ENCODE assay signal across 21 mouse cellular contexts in the genomic region with DNA sequence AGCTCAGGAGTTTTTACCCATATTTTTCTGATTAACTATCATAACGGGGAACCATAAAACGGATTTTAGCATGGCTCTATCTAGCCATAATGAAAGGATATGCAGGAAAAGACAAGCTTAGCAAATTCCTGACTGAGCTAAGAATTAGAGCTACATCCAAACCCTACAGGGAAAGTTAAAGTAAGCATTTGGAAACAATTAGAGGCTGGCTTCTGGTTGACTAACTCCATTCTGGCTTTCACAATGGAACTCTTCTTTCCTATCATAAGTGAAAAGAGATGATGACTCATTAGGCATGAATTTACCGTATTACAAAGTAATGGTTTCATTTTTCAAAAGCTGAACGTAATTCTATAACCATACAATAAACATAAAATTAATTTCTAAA. TPM values are rescaled to one million over a fixed set of nuclear protein-coding genes. Genes with fewer than 3 reads are reported as not detected.
DNase-seq lines count a peak whose midpoint lies in the region; ATAC-seq and TF ChIP-seq lines count a peak whose summit lies in the region.
"Had no signal": no experiment of that assay in that cellular context is flagged by ENCODE, and none has a peak within 500 bp of the region (broad histone marks: within the 10 kb centered on the region; RNA-seq: fewer than 3 reads in every experiment).

No protein-coding gene starts in this region.

- no peaks in the 10 kb centered on the region for H3K27me3 ChIP-seq in lung, postnatal 0 days (replicated peaks; ENCODE audit: insufficient read depth, low read length)
- no peaks in the 10 kb centered on the region for H3K27me3 ChIP-seq in Patski
- H3K27me3 ChIP-seq: heart, embryonic 12.5 days; midbrain, embryonic 13.5 days had no signal

- TF ChIP-seq CTCF in lung, postnatal 0 days (IDR thresholded peaks at IDR 0.05): no peak
- no peak for TF ChIP-seq CTCF in Patski (IDR thresholded peaks at IDR 0.05)

- peaks cover 13% of the 10 kb centered on the region; the same call in 1 of the 2 replicates for H3K36me3 ChIP-seq in lung, postnatal 0 days (ENCODE audit: insufficient read depth, low read length)

- POLR2A ChIA-PET in Patski (lab: Charles Lee): interaction anchor here (0.7 to 1.4 kb wide), 5 partner anchors 23 to 888 kb away, joined by 3 to 7 read pairs (median 4); partner anchors contain the start of gene Dph5

- DNase-seq in lung, postnatal 0 days (ENCODE audit: low spot score): peak; percentile 66
- DNase-seq in lung, postnatal 25 days (ENCODE audit: low spot score): no peak
- DNase-seq in Patski (ENCODE audit: low read depth, low spot score): peak; percentile 58
- peak; percentile 14 for DNase-seq in gonadal fat pad, adult 2 months (ENCODE audit: low read depth)
- peak; percentile 35 for DNase-seq in skeletal muscle tissue, adult 2 months (ENCODE audit: low read depth, low spot score)
- DNase-seq in left cerebral cortex, postnatal 14 days (ENCODE audit: low spot score in 2 of 2): no peak
- DNase-seq in kidney, postnatal 25 days: no peak
- DNase-seq: adrenal gland, postnatal 36 days; cerebellum, adult 8-10 months; heart, postnatal 36 days; kidney, adult 18-20 months; kidney, postnatal 14 days; lung, adult 2 months; thymus, adult 2 months had no signal

- no peak overlapping the region for H3K27ac ChIP-seq in lung, postnatal 0 days (ENCODE audit: low read length)
- H3K27ac ChIP-seq: left cerebral cortex, adult 2 months; macrophage; midbrain, embryonic 13.5 days had no signal

- TF ChIP-seq EP300 in lung, postnatal 0 days (IDR thresholded peaks at IDR 0.05): no peak

- H3K4me3 ChIP-seq in lung, postnatal 0 days (ENCODE audit: low read depth, low read length): no peak overlapping the region
- H3K4me3 ChIP-seq: forebrain, embryonic 10.5 days; heart, embryonic 12.5 days; left cerebral cortex, adult 2 months; midbrain, embryonic 13.5 days had no signal

- no peak overlapping the region for H3K4me2 ChIP-seq in lung, postnatal 0 days (replicated peaks; ENCODE audit: low read depth, low read length)
- H3K4me2 ChIP-seq: heart, embryonic 12.5 days; midbrain, embryonic 13.5 days had no signal

- CTCF ChIA-PET in Patski (lab: Charles Lee): interaction anchor here (0.7 to 1.9 kb wide), 5 partner anchors 15 to 301 kb away, joined by 3 to 7 read pairs (median 4); no protein-coding TSS in a partner anchor

- no peak for ATAC-seq in lung, postnatal 0 days
- peak; percentile 87 for ATAC-seq in Patski
- no peak for ATAC-seq in megakaryocyte progenitor cell, adult 5-6 weeks (replicated peaks; ENCODE audit: poor library complexity)
- ATAC-seq: hindbrain, embryonic 16.5 days; midbrain, embryonic 13.5 days had no signal

- H3K4me1 ChIP-seq in lung, postnatal 0 days (ENCODE audit: insufficient read depth, low read depth, low read length): no peaks in the 10 kb centered on the region
- H3K4me1 ChIP-seq: heart, embryonic 12.5 days; midbrain, embryonic 13.5 days had no signal

- in situ Hi-C loops in Patski (cut with MboI; ENCODE audit: low pct_unique_long_range_greater_than_20kb): no loop called here

- H3K9me3 ChIP-seq in lung, postnatal 0 days (ENCODE audit: low read length): no peaks in the 10 kb centered on the region
- H3K9me3 ChIP-seq: forebrain, embryonic 10.5 days; heart, embryonic 12.5 days; midbrain, embryonic 13.5 days had no signal

- intact Hi-C loops in left cerebral cortex, postnatal 14 days (cut with DNase I): no loop called here

- WGBS in lung, postnatal 0 days: 79% methylated on average over 4 of the region's 4 CpGs

- H3K9ac ChIP-seq in lung, postnatal 0 days (replicated peaks; ENCODE audit: low read depth): no peak overlapping the region
- H3K9ac ChIP-seq: heart, embryonic 12.5 days; midbrain, embryonic 13.5 days had no signal

RNA-seq across cellular contexts. Expression of gene Slc30a7, which starts 45.2 kb away (rescaled TPM):
- polyA plus RNA-seq in lung, postnatal 0 days (2015; fragmentation: Nextera tagmentation; extraction: Ambion mirVana): 25.0 and 29.0 TPM in 2 replicates
- polyA plus RNA-seq in Patski (2021): 37.9 TPM
- 18.7 and 23.9 TPM in 2 replicates for polyA plus RNA-seq in gonadal fat pad, adult 2 months (2012; rRNA removed)
- 32.4 and 40.4 TPM in 2 replicates for total RNA-seq in megakaryocyte progenitor cell, adult 5-6 weeks (2015)
- total RNA-seq in megakaryocyte progenitor cell, adult 5-6 weeks (2017): 37.9 and 51.5 TPM in 2 replicates
- total RNA-seq in left cerebral cortex, postnatal 14 days (2021): 10 to 100 TPM; 24.2 to 26.9 TPM

RNA-seq across cellular contexts. Expression of gene Extl2, which starts 45.2 kb away (rescaled TPM):
- polyA plus RNA-seq in lung, postnatal 0 days (2015; fragmentation: Nextera tagmentation; extraction: Ambion mirVana): 10.4 and 10.9 TPM in 2 replicates
- 43.8 TPM for polyA plus RNA-seq in Patski (2021)
- 9.5 and 11.1 TPM in 2 replicates for polyA plus RNA-seq in gonadal fat pad, adult 2 months (2012; rRNA removed)
- 12.3 and 15.1 TPM in 2 replicates for total RNA-seq in megakaryocyte progenitor cell, adult 5-6 weeks (2015)
- 11.2 and 11.3 TPM in 2 replicates for total RNA-seq in megakaryocyte progenitor cell, adult 5-6 weeks (2017)
- total RNA-seq in left cerebral cortex, postnatal 14 days (2021): 10 to 100 TPM; 76.1 to 87.2 TPM

Comparison
In these comparisons a context has a peak if more than half of its experiments do, and no peak if none do; other contexts are left out.
1. DNase-seq: peak in lung, postnatal 0 days (single experiment), Patski (single experiment), gonadal fat pad, adult 2 months (single experiment) and skeletal muscle tissue, adult 2 months (single experiment); none in lung, postnatal 25 days (single experiment), left cerebral cortex, postnatal 14 days (0 of 2) and kidney, postnatal 25 days (0 of 2).